Mouse (Mus musculus) embryonic fibroblast, embryonic 13.5 days (primary cell): Measurements from ENCODE around the gene St3gal3.

Source experiments
- CTCF ChIP-seq: IDR thresholded peaks from 2 replicates; pipeline ENCODE4 v1.5.1; 2011; ENCODE audit warnings: mild to moderate bottlenecking, control low read depth, low read length, moderate library complexity, borderline replicate concordance; ENCODE audit not compliant: insufficient read depth
- POLR2A ChIP-seq: IDR thresholded peaks from 2 replicates; pipeline ENCODE4 v1.6.1; 2011; ENCODE audit warnings: low read depth, mild to moderate bottlenecking, control low read depth, low read length, moderate library complexity

GRCm38 (mm10) chr4:118090449-118090848, 44.3 kb downstream of the St3gal3 start:
- TF ChIP-seq POLR2A (no peak), CTCF (no peak)
